Mouse (Mus musculus) heart, embryonic 13.5 days (tissue): ENCODE measurements around the gene Prr5l. TPM values are rescaled to one million over a fixed set of nuclear protein-coding genes. Genes with fewer than 3 reads are reported as not detected.

Experiments
- ATAC-seq: fragments of 200-750 bp; cut with Nextera tagmentation; 2 replicates; pipeline ENCODE4 v1.8.0; 2017; ENCODE audit warnings: moderate TSS enrichment; ENCODE audit not compliant: insufficient number of reproducible peaks, low FRiP score, low TSS enrichment; ENCODE audit errors: extremely low read depth
- H3K27ac ChIP-seq: fragments of 300-500 bp; sonication (generic); replicated peaks from 2 replicates; pipeline ENCODE4 v1.5.1; 2015; ENCODE audit warnings: moderate library complexity, mild to moderate bottlenecking, inconsistent platforms
- H3K27me3 ChIP-seq: fragments of 300-500 bp; sonication (generic); replicated peaks from 2 replicates; pipeline ENCODE4 v1.6.1; 2015; ENCODE audit warnings: mild to moderate bottlenecking, inconsistent platforms
- H3K36me3 ChIP-seq: fragments of 300-500 bp; sonication (generic); 2 replicates; pipeline ENCODE4 v1.6.1; 2015; ENCODE audit warnings: mild to moderate bottlenecking, inconsistent platforms
- H3K4me1 ChIP-seq: fragments of 300-500 bp; sonication (generic); 2 replicates; pipeline ENCODE4 v1.6.1; 2015; ENCODE audit warnings: inconsistent platforms
- H3K4me2 ChIP-seq: fragments of 300-500 bp; sonication (generic); 2 replicates; pipeline ENCODE4 v1.6.1; 2015; ENCODE audit warnings: inconsistent platforms, mild to moderate bottlenecking, moderate library complexity
- H3K4me3 ChIP-seq: fragments of 300-500 bp; sonication (generic); 2 replicates; pipeline ENCODE4 v1.5.1; 2015; ENCODE audit warnings: moderate library complexity, mild to moderate bottlenecking, inconsistent platforms
- H3K9ac ChIP-seq: fragments of 300-500 bp; sonication (generic); 2 replicates; pipeline ENCODE4 v1.6.1; 2015; ENCODE audit warnings: inconsistent platforms, mild to moderate bottlenecking, moderate library complexity
- H3K9me3 ChIP-seq: fragments of 300-500 bp; sonication (generic); 2 replicates; pipeline ENCODE4 v1.6.1; 2016; ENCODE audit warnings: inconsistent platforms
- WGBS: fragments of 180-500 bp; shearing (Covaris S2); methylation state at CpG from one replicate; pipeline ENCODE4 v1.1.7; 2015; ENCODE audit warnings: mixed read lengths; 5-methylcytosine and 5-hydroxymethylcytosine counted together
- polyA plus RNA-seq: library from polyadenylated mRNA; unstranded; fragments of >200 nt; fragmentation: Nextera tagmentation; extraction: Ambion mirVana; gene quantifications from 2 replicates; pipeline ENCODE4 v1.2.1, GENCODE M21; 2015

Prr5l gene
- polyA plus RNA-seq, 1 experiment from 2014 or later, result 8.9 TPM

GRCm38 (mm10) chr2:101871179-101871578, 11.6 kb downstream of the Prr5l start:
- ATAC-seq, result no peak
- Histone ChIP-seq H3K27me3 (peaks cover 3% of the 10 kb centered on the region; the same call in 1 of the 2 replicates), H3K9me3 (no peaks in the 10 kb centered on the region), H3K4me2 (peak overlapping the region; percentile 62), H3K9ac (peak overlapping the region; percentile 70), H3K36me3 (no peaks in the 10 kb centered on the region), H3K4me1 (no peaks in the 10 kb centered on the region), H3K4me3 (peak overlapping the region; percentile 33), H3K27ac (no peak overlapping the region)
- 24% methylated on average over 14 of the region's 14 CpGs for WGBS

- Histone ChIP-seq H3K9me3 (no peaks in the 10 kb centered on the region), H3K36me3 (no peaks in the 10 kb centered on the region), H3K4me1 (no peaks in the 10 kb centered on the region), H3K27me3 (peaks cover 3% of the 10 kb centered on the region; the same call in 1 of the 2 replicates), H3K4me2 (no peak overlapping the region), H3K4me3 (no peak overlapping the region), H3K27ac (no peak overlapping the region), H3K9ac (no peak overlapping the region)
- 83% methylated on average over 4 of the region's 4 CpGs for WGBS
- no peak for ATAC-seq
Observed at GRCm38 (mm10) chr2:101868683-101869082, 14.1 kb downstream of the Prr5l start.

GRCm38 (mm10) chr2:101862219-101863123, 20.4 kb downstream of the Prr5l start:
- WGBS, result 47% methylated on average over 15 of the region's 15 CpGs
- no peaks in the 10 kb centered on the region for H3K36me3 ChIP-seq
- H3K4me3 ChIP-seq, result no peak overlapping the region
- peak overlapping the region; percentile 7 for H3K4me2 ChIP-seq
- no peaks in the 10 kb centered on the region for H3K9me3 ChIP-seq
- H3K27ac ChIP-seq, result peak overlapping the region; percentile 43; the same call in 1 of the 2 replicates
- no peak overlapping the region for H3K9ac ChIP-seq
- H3K4me1 ChIP-seq, result peaks cover 15% of the 10 kb centered on the region
- peak; percentile 8; the same call in 1 of the 2 replicates for ATAC-seq
- no peaks in the 10 kb centered on the region for H3K27me3 ChIP-seq

GRCm38 (mm10) chr2:101860920-101861485, 21.8 kb downstream of the Prr5l start:
- H3K4me3 ChIP-seq, result no peak overlapping the region
- H3K27me3 ChIP-seq, result no peaks in the 10 kb centered on the region
- H3K4me1 ChIP-seq, result peaks cover 15% of the 10 kb centered on the region
- H3K9ac ChIP-seq, result no peak overlapping the region
- H3K27ac ChIP-seq, result no peak overlapping the region
- H3K4me2 ChIP-seq, result no peak overlapping the region
- no peak for ATAC-seq
- H3K9me3 ChIP-seq, result no peaks in the 10 kb centered on the region
- no peaks in the 10 kb centered on the region for H3K36me3 ChIP-seq
- WGBS, result 87% methylated on average over 3 of the region's 3 CpGs

GRCm38 (mm10) chr2:101856174-101856573, 26.7 kb downstream of the Prr5l start:
- Histone ChIP-seq H3K4me2 (no peak overlapping the region), H3K4me3 (no peak overlapping the region), H3K27ac (no peak overlapping the region), H3K4me1 (no peaks in the 10 kb centered on the region), H3K9me3 (no peaks in the 10 kb centered on the region), H3K9ac (no peak overlapping the region), H3K27me3 (no peaks in the 10 kb centered on the region), H3K36me3 (no peaks in the 10 kb centered on the region)
- ATAC-seq, result no peak
- WGBS, result 73% methylated on average over 9 of the region's 9 CpGs

- WGBS, result 71% methylated on average over 7 of the region's 7 CpGs
- Histone ChIP-seq H3K4me1 (no peaks in the 10 kb centered on the region), H3K9me3 (no peaks in the 10 kb centered on the region), H3K36me3 (no peaks in the 10 kb centered on the region), H3K27ac (no peak overlapping the region), H3K4me3 (no peak overlapping the region), H3K9ac (no peak overlapping the region), H3K27me3 (no peaks in the 10 kb centered on the region), H3K4me2 (no peak overlapping the region)
- no peak for ATAC-seq
Observed at GRCm38 (mm10) chr2:101854792-101855191, 28.0 kb downstream of the Prr5l start.

GRCm38 (mm10) chr2:101842756-101843155, 40.1 kb downstream of the Prr5l start:
- no peak overlapping the region for H3K4me2 ChIP-seq
- no peak for ATAC-seq

GRCm38 (mm10) chr2:101834816-101835523, 47.9 kb downstream of the Prr5l start:
- Histone ChIP-seq H3K27me3 (no peaks in the 10 kb centered on the region), H3K4me3 (no peak overlapping the region), H3K27ac (no peak overlapping the region), H3K4me1 (peaks cover 12% of the 10 kb centered on the region), H3K4me2 (no peak overlapping the region), H3K9me3 (no peaks in the 10 kb centered on the region), H3K36me3 (no peaks in the 10 kb centered on the region), H3K9ac (no peak overlapping the region)
- 74% methylated on average over 9 of the region's 9 CpGs for WGBS
- ATAC-seq, result no peak

More at GRCm38 (mm10) chr2:101842756-101843155, 40.1 kb downstream of the Prr5l start:
- no peak overlapping the region for H3K4me3 ChIP-seq
- no peaks in the 10 kb centered on the region for H3K9me3 ChIP-seq
- H3K36me3 ChIP-seq, result no peaks in the 10 kb centered on the region
- H3K4me1 ChIP-seq, result no peaks in the 10 kb centered on the region
- whole genome bisulfite sequencing, result 75% methylated on average over 7 of the region's 7 CpGs
- H3K9ac ChIP-seq, result no peak overlapping the region
- H3K27ac ChIP-seq, result no peak overlapping the region
- H3K27me3 ChIP-seq, result no peaks in the 10 kb centered on the region

- Histone ChIP-seq H3K4me1 (peaks cover 20% of the 10 kb centered on the region), H3K27ac (no peak overlapping the region), H3K27me3 (no peaks in the 10 kb centered on the region), H3K36me3 (no peaks in the 10 kb centered on the region), H3K4me2 (no peak overlapping the region), H3K4me3 (no peak overlapping the region), H3K9me3 (no peaks in the 10 kb centered on the region), H3K9ac (no peak overlapping the region)
- ATAC-seq, result no peak
- 64% methylated on average over 9 of the region's 9 CpGs for WGBS
Observed at GRCm38 (mm10) chr2:101832361-101832760, 50.5 kb downstream of the Prr5l start.

GRCm38 (mm10) chr2:101831851-101832250, 51.0 kb downstream of the Prr5l start:
- no peak overlapping the region for H3K9ac ChIP-seq
- no peaks in the 10 kb centered on the region for H3K27me3 ChIP-seq
- H3K4me2 ChIP-seq, result no peak overlapping the region
- H3K36me3 ChIP-seq, result no peaks in the 10 kb centered on the region
- ATAC-seq, result no peak
- 72% methylated on average over 5 of the region's 5 CpGs for WGBS
- H3K27ac ChIP-seq, result no peak overlapping the region
- H3K4me3 ChIP-seq, result no peak overlapping the region
- no peaks in the 10 kb centered on the region for H3K9me3 ChIP-seq
- H3K4me1 ChIP-seq, result peaks cover 25% of the 10 kb centered on the region

GRCm38 (mm10) chr2:101830186-101830915, 52.5 kb downstream of the Prr5l start:
- no peak overlapping the region for H3K4me2 ChIP-seq
- H3K36me3 ChIP-seq, result no peaks in the 10 kb centered on the region
- H3K27me3 ChIP-seq, result no peaks in the 10 kb centered on the region
- WGBS, result 26% methylated on average over 9 of the region's 9 CpGs
- H3K4me3 ChIP-seq, result no peak overlapping the region
- H3K4me1 ChIP-seq, result peaks cover 26% of the 10 kb centered on the region
- no peaks in the 10 kb centered on the region for H3K9me3 ChIP-seq
- no peak overlapping the region for H3K27ac ChIP-seq
- peak overlapping the region; percentile 14; the same call in 1 of the 2 replicates for H3K9ac ChIP-seq
- ATAC-seq, result no peak
